Mouse (Mus musculus): Measurements from ENCODE around the gene Manbal. TPM values are rescaled to one million over a fixed set of nuclear protein-coding genes. Genes with fewer than 3 reads are reported as not detected.

Manbal gene
- total RNA-seq, 1 experiment from 2014 or later: 29.4 TPM

GRCm38 (mm10) chr2:157434497-157434896 is 67.1 kb downstream of the Manbal start:
- no peak for DNase-seq

DNA sequence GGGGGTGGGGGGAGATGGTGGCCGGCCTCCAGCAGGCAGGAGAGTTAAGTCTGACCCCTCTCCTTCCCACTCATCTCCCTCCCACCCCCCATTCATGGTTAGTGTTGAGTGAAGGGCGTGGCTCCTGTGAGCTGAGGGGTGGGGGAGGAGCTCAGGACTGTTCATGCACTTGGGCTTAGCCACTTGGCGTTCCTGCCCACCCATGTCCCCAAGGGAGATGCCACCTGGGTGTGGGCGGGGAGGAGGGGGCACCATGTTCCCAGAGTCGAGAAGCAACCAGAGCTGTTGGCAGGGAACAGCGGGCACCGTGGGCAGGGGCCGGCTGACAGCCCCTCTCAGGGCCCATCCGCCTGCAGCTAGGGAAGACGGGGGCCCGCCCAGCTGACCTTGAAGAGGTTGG is 69.1 kb downstream of the Manbal start:
- DNase-seq: no peak

GRCm38 (mm10) chr2:157437123-157437522 is 69.7 kb downstream of the Manbal start:
- DNase-seq: no peak

- no peak for DNase-seq
These were observed 74.0 kb downstream of the Manbal start for GRCm38 (mm10) chr2:157441363-157441762.

Other genes starting within 250 kb of the Manbal start
- 26.4 and 49.8 TPM in 2 replicates for gene Samhd1, start 232.3 kb upstream of the Manbal start, total RNA-seq (2021)
- gene Rbl1, start 163.1 kb upstream of the Manbal start, total RNA-seq (2021): 11.2 and 11.9 TPM in 2 replicates
- 210 and 211 TPM in 2 replicates for gene Rpn2, start 88.6 kb upstream of the Manbal start, total RNA-seq (2021)
- 0.23 TPM in 1 of 2 replicates, not detected in the other for gene Mroh8, start 88.0 kb upstream of the Manbal start, total RNA-seq (2021)
- gene Ghrh, start 20.1 kb upstream of the Manbal start, total RNA-seq (2021): not detected in 2 replicates
- gene Src, start 50.9 kb downstream of the Manbal start, total RNA-seq (2021): 16.2 and 18.9 TPM in 2 replicates
- 158 TPM in 2 replicates for gene Nnat, start 192.5 kb downstream of the Manbal start, total RNA-seq (2021)
- 75.2 and 77.9 TPM in 2 replicates for gene Blcap, start 203.7 kb downstream of the Manbal start, total RNA-seq (2021)

Measured in adrenal gland, postnatal 14 days (tissue).